Mouse (Mus musculus) hindbrain, embryonic 14.5 days (tissue): ENCODE data around the gene Frmd4a. TPM values are rescaled to one million over a fixed set of nuclear protein-coding genes. Genes with fewer than 3 reads are reported as not detected.
A peak's percentile ranks its signal among the peaks of the same experiment; 100 is the strongest.

Experiments
- ATAC-seq: fragments of 200-750 bp; cut with Nextera tagmentation; 2 replicates; pipeline ENCODE4 v1.8.0; 2017; ENCODE audit warnings: moderate number of reproducible peaks, mild to moderate bottlenecking, moderate TSS enrichment, moderate library complexity; ENCODE audit not compliant: low FRiP score
- DNase-seq: peaks from one replicate; pipeline ENCODE4 v3.0.0-alpha.2; 2015; ENCODE audit warnings: low spot score
- H3K27ac ChIP-seq: fragments of 300-500 bp; sonication (generic); 2 replicates; pipeline ENCODE4 v1.5.1; 2014; ENCODE audit warnings: mild to moderate bottlenecking, moderate library complexity
- H3K27me3 ChIP-seq: fragments of 300-500 bp; sonication (generic); 2 replicates; pipeline ENCODE4 v1.6.1; 2014; ENCODE audit warnings: mild to moderate bottlenecking, low read length, mixed read lengths; ENCODE audit not compliant: control insufficient read depth, insufficient read depth
- H3K36me3 ChIP-seq: fragments of 300-500 bp; sonication (generic); replicated peaks from 2 replicates; pipeline ENCODE4 v1.6.1; 2014; ENCODE audit not compliant: control insufficient read depth, insufficient read depth
- H3K4me1 ChIP-seq: fragments of 300-500 bp; sonication (generic); replicated peaks from 2 replicates; pipeline ENCODE4 v1.6.1; 2014; ENCODE audit warnings: antibody characterized with exemption, low read length, mixed read lengths; ENCODE audit not compliant: control insufficient read depth, insufficient read depth
- H3K4me2 ChIP-seq: fragments of 300-500 bp; sonication (generic); replicated peaks from 2 replicates; pipeline ENCODE4 v1.6.1; 2014; ENCODE audit warnings: mild to moderate bottlenecking, moderate library complexity
- H3K4me3 ChIP-seq: fragments of 300-500 bp; sonication (generic); replicated peaks from 2 replicates; pipeline ENCODE4 v1.5.1; 2014; ENCODE audit warnings: mild to moderate bottlenecking, low read length
- H3K9ac ChIP-seq: fragments of 300-500 bp; sonication (generic); 2 replicates; pipeline ENCODE4 v1.6.1; 2014
- H3K9me3 ChIP-seq: fragments of 300-500 bp; sonication (generic); 2 replicates; pipeline ENCODE4 v1.6.1; 2016; ENCODE audit warnings: low read length; ENCODE audit not compliant: control insufficient read depth
- WGBS: fragments of 180-500 bp; shearing (Covaris S2); extraction: QIAGEN DNeasy Blood & Tissue Kit; methylation state at CpG from one replicate; pipeline ENCODE4 v1.1.7; 2014; 5-methylcytosine and 5-hydroxymethylcytosine counted together
- polyA plus RNA-seq: library from polyadenylated mRNA; unstranded; fragments of >200 nt; fragmentation: Nextera tagmentation; extraction: Ambion mirVana; gene quantifications from 2 replicates; pipeline ENCODE4 v1.2.1, GENCODE M21; 2014

Frmd4a gene
- polyA plus RNA-seq, 1 experiment from 2014 or later, result 56.9 TPM

DNA sequence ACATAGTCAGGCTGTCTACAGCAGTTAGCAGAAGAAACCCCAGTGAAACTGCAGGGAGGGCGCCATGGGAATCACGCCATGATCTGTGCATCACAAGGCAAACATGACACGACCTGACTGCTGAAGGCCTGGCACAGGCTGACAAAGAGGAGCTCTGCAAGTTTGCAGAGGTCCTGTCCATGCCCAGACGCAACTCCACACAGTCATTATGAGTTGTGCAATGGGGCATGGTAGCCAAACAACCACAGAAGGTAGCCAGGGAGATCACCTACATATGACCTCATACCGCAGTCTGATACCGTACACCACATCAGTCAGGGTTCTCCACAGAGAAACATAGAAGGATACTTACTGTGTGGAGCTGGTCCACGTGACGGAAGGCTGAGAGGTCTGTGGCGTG lies 489.1 kb downstream of the Frmd4a start:
- Histone ChIP-seq H3K4me3 (no peak overlapping the region), H3K4me2 (no peak overlapping the region), H3K9ac (no peak overlapping the region), H3K4me1 (peaks cover 20% of the 10 kb centered on the region), H3K9me3 (no peaks in the 10 kb centered on the region), H3K36me3 (peaks cover 24% of the 10 kb centered on the region), H3K27ac (no peak overlapping the region), H3K27me3 (no peaks in the 10 kb centered on the region)
- no peak for ATAC-seq
- 90% methylated on average over 9 of the region's 9 CpGs for WGBS
- DNase-seq, result no peak

DNA sequence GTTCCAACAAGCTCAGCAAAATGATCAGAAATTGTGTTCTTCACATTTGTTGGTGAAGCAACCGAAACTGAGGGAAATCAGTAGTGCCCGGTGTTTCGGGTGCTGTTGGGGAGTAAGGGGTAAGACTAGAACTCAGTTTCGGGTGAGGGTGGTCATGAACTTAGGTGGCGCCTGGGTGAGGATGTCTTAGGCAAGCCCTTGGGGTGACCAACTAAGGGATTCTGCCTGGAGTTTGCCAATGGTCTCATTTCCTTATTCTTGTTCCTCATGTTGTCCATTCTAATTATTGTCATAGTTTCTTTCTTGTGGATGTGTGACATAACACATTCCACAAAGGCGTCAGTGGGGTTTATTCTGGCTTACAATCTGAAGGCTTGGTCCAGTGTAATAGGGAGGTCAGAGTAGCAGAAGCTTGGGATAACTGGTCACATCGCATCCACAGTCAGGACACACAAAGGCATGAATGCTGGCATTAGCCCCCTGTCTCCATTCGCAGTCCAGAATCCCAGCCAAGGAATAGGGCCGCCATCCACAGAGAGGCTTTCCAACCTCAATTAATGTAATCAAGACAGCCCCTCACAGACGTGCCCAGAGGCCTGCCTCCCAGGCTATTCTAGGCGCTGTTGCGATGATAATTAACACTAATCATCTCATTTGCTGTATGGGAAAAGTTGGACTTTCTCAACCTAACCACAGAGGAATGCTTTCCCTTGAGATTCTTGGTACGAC lies 490.5 kb downstream of the Frmd4a start:
- Histone ChIP-seq H3K9me3 (no peaks in the 10 kb centered on the region), H3K9ac (no peak overlapping the region), H3K27ac (no peak overlapping the region), H3K27me3 (no peaks in the 10 kb centered on the region), H3K4me1 (peaks cover 27% of the 10 kb centered on the region), H3K4me2 (no peak overlapping the region), H3K36me3 (peaks cover 22% of the 10 kb centered on the region), H3K4me3 (no peak overlapping the region)
- 77% methylated on average over 13 of the region's 13 CpGs for WGBS
- no peak for DNase-seq
- ATAC-seq, result no peak

DNA sequence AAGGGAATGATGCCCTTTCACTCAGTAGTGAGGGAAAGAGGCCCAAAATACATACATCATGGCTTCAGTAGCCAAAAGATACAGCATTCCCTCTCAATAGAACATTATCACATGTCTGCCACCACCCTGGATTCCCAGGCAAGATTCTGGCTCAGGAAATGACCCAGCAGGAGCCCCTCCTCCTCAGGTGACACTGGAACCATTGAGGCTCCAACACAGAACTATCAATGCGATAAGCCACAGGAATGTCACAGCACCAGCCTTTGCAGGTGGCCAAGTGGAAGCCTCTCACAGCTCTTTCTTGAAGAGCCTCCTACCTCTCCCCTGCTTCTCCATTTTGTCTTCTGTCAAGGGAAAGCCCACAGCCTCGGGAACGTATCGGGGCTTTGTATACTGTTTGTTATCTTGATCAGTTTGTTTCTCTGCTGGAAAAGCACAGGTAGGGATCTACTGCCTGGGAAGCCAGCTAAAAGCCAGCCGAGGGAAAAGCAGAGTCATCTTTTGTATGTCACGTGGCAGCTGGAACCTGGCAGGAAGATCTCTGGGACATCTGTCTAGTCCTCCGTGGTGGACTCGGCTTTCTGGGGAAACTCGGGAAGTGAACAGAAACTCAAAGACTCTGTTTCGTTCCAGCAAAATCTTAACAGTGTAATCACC lies 491.6 kb downstream of the Frmd4a start:
- H3K4me1 ChIP-seq, result peaks cover 27% of the 10 kb centered on the region
- no peak overlapping the region for H3K4me3 ChIP-seq
- 79% methylated on average over 10 of the region's 10 CpGs for WGBS
- peak overlapping the region; percentile 32; the same call in 1 of the 2 replicates for H3K27ac ChIP-seq
- ATAC-seq, result no peak
- DNase-seq, result no peak
- no peaks in the 10 kb centered on the region for H3K27me3 ChIP-seq
- H3K9ac ChIP-seq, result no peak overlapping the region
- peaks cover 30% of the 10 kb centered on the region for H3K36me3 ChIP-seq
- H3K9me3 ChIP-seq, result no peaks in the 10 kb centered on the region
- no peak overlapping the region for H3K4me2 ChIP-seq

DNA sequence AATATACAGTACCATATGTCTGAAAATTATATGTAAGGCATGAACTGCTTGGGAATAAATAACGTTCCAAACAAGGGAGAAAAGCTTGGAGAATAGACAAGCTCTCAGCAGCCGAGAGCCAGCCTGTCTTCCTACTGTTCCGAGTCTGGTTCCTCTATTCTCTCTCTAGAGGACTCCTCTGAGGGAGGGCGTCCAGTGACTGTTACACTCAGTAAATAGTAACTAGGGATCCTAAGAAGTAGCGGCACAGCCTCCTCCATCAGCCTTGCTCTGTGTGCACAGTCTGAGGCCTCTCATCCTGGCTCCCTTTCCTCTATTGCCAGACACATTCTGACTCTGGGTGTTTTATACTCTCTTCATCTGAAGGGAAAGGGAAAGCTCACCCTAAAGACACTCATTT lies 492.2 kb downstream of the Frmd4a start:
- Histone ChIP-seq H3K4me3 (no peak overlapping the region), H3K27ac (peak overlapping the region; percentile 47; the same call in 1 of the 2 replicates), H3K4me1 (peaks cover 27% of the 10 kb centered on the region), H3K9ac (no peak overlapping the region), H3K9me3 (no peaks in the 10 kb centered on the region), H3K36me3 (peaks cover 30% of the 10 kb centered on the region), H3K4me2 (no peak overlapping the region), H3K27me3 (no peaks in the 10 kb centered on the region)
- no peak for DNase-seq
- 53% methylated on average over 5 of the region's 5 CpGs for WGBS
- peak; percentile 22; the same call in 1 of the 2 replicates for ATAC-seq

DNA sequence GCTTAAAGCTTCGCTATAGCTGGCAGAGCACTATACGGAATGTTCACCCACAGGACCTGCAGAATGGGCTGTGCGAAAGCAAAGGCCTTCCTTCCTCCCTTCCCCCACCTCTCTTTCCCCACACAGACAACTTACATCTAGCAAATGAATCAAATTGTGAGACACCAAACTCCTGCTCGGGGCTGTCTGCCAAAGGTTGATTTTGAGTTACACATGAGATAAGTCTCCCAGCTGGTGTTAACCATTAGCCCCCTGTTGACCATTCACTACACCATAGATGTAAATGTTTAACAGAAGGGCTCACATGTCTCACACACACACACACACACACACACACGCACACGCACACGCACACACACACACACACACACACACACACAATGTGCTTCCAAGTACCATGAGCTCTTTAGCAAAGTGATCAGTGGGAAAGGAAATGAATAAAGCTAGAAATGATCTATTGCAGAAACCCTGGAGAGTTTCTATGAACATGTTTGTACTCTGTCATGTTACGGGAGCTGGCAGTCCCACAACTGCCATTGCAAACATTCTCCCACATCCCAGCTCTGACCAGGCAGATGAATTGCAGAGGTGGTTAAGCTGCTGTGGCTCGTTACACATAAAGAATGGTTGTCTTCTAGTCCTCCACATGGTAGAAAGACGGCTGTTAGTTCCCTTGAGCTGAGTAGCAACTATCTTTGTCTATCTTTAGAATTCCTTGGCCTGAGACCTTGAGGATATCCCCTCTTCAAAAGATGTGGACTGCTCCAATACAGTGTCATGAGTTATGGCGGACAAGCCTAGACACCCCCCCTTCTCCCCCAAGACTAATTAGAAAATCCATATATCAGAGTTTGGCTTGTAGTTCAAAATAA lies 492.9 kb downstream of the Frmd4a start:
- Histone ChIP-seq H3K4me2 (no peak overlapping the region), H3K4me3 (no peak overlapping the region), H3K27me3 (no peaks in the 10 kb centered on the region), H3K9ac (no peak overlapping the region), H3K9me3 (no peaks in the 10 kb centered on the region), H3K36me3 (peaks cover 33% of the 10 kb centered on the region), H3K27ac (no peak overlapping the region), H3K4me1 (peaks cover 27% of the 10 kb centered on the region)
- DNase-seq (no peak), ATAC-seq (0 out of 2 replicates have a peak, but pooled peaks have one; percentile 29)
- WGBS, result 68% methylated on average over 11 of the region's 11 CpGs

DNA sequence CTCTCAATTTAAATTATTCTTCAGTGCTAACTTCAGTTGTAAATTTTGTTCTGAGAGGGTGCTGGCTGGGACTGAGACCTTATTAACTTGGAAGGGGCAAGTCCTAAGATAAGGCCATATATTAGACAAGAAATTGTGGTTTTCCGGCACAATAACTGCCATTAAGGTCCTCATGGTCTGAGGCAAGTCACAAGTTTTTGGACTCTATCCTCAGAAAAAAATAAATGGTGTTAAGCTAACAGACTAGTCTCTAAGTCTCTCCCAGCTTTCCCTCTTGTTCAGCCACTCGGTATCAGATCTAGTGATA lies 493.5 kb downstream of the Frmd4a start:
- 100% methylated on average over 2 of the region's 2 CpGs for WGBS
- Histone ChIP-seq H3K4me1 (peaks cover 27% of the 10 kb centered on the region), H3K27ac (no peak overlapping the region), H3K9ac (no peak overlapping the region), H3K4me2 (no peak overlapping the region), H3K36me3 (peaks cover 31% of the 10 kb centered on the region), H3K4me3 (no peak overlapping the region), H3K9me3 (no peaks in the 10 kb centered on the region), H3K27me3 (no peaks in the 10 kb centered on the region)
- no peak for DNase-seq
- ATAC-seq, result no peak

DNA sequence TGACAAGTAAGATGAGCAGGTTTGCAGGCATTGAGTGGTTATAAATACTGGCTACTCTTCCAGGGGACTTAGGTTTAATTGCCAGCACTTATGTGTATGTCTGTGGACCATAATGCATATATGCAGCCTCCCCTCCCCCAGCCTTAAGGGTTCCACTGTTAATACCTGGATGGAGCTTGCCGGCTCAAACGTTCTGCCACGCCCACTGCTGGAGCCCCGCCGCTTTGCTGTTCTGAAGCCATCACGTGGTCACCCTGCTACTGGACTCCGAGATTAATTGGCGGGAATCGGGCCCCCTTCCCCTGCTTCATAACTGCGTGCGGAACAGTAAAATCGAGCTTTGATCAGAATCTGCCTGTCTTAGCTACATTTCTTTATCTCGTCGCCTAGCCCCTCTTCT lies 495.1 kb downstream of the Frmd4a start:
- no peak overlapping the region; the same call in 1 of the 2 replicates for H3K27ac ChIP-seq
- no peak for ATAC-seq
- H3K4me3 ChIP-seq, result no peak overlapping the region
- peaks cover 22% of the 10 kb centered on the region; the same call in 1 of the 2 replicates for H3K36me3 ChIP-seq
- WGBS, result 57% methylated on average over 14 of the region's 14 CpGs
- no peak for DNase-seq
- peaks cover 27% of the 10 kb centered on the region for H3K4me1 ChIP-seq
- 0 out of 2 replicates have a peak overlapping the region, but pooled peaks have one; percentile 1 for H3K4me2 ChIP-seq
- no peak overlapping the region for H3K9ac ChIP-seq
- no peaks in the 10 kb centered on the region for H3K9me3 ChIP-seq
- H3K27me3 ChIP-seq, result no peaks in the 10 kb centered on the region

DNA sequence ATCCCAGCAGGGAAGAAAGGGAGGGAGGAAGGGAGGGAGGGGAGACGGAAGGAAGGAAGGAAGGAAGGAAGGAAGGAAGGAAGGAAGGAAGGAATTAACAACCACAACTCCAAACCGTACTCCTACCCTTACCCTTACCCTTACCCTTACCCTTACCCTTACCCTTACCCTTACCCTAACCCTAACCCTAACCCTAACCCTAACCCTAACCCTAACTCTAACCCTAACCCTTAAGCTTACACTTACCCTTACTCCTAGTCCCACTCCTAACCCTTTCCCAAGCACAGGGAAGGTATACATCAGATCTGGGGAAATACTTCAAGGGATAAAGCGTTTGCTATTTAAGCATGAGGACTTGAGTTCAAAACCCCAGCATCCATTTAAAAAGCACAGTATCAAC lies 498.4 kb downstream of the Frmd4a start:
- Histone ChIP-seq H3K9me3 (no peaks in the 10 kb centered on the region), H3K27ac (no peak overlapping the region), H3K4me2 (no peak overlapping the region), H3K27me3 (no peaks in the 10 kb centered on the region), H3K4me3 (no peak overlapping the region), H3K4me1 (peaks cover 8% of the 10 kb centered on the region), H3K36me3 (peaks cover 22% of the 10 kb centered on the region; the same call in 1 of the 2 replicates), H3K9ac (no peak overlapping the region)
- 88% methylated on average over 3 of the region's 3 CpGs for WGBS
- no peak for DNase-seq
- ATAC-seq, result no peak
